Mouse (Mus musculus): ENCODE measurements at regions not wholly inside any gene's neighbourhood (a gene's known extent, or its start where the extent isn't known, plus 50 kb on each side); places are given as distances from the start of the nearest gene placed in this dataset.

DNA sequence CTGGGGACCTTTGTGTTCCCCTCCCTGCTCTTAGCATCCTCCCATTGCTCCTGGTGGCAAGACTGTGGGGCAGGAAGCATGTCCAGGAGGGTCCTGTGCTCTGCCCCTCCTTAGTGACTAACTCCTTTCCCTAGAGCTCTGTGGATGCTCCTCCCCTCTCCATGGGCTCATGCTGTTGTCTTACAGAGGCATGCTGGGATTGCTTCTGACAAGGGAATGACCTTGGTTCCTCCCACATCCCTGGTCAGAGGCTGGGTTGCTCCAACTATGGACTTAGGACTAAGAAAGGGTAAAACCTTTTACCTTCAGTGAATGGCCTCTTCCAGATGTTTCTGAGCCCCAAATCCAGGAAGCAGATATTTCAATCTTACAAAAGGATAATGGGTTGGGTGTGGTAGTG is 62.3 kb upstream of the Zc3h12a start:
- ATAC-seq = no peak
- TF ChIP-seq CTCF (IDR thresholded peaks at IDR 0.05; ENCODE audit: low read depth) = no peak
- no peak overlapping the region for H3K27ac ChIP-seq (ENCODE audit: low read depth, low read length)
- H3K4me3 ChIP-seq (ENCODE audit: low read depth, low read length) = no peak overlapping the region
- H3K4me1 ChIP-seq (replicated peaks; ENCODE audit: control insufficient read depth, insufficient read depth, low read length) = no peaks in the 10 kb centered on the region
- H3K27me3 ChIP-seq (replicated peaks; ENCODE audit: control insufficient read depth, insufficient read depth, low read length) = peaks cover 2% of the 10 kb centered on the region; the same call in 1 of the 2 replicates
- H3K36me3 ChIP-seq (ENCODE audit: control insufficient read depth, insufficient read depth) = no peaks in the 10 kb centered on the region
- no peaks in the 10 kb centered on the region for H3K9me3 ChIP-seq (ENCODE audit: control insufficient read depth)
- H3K9ac ChIP-seq (ENCODE audit: low read depth, low read length) = no peak overlapping the region
- H3K4me2 ChIP-seq (replicated peaks; ENCODE audit: low read depth) = no peak overlapping the region

- Histone ChIP-seq H3K4me1 (replicated peaks; ENCODE audit: control insufficient read depth, insufficient read depth, low read length) (no peaks in the 10 kb centered on the region), H3K9me3 (ENCODE audit: control insufficient read depth) (no peaks in the 10 kb centered on the region), H3K4me3 (ENCODE audit: low read depth, low read length) (no peak overlapping the region), H3K27ac (ENCODE audit: low read depth, low read length) (no peak overlapping the region), H3K27me3 (replicated peaks; ENCODE audit: control insufficient read depth, insufficient read depth, low read length) (no peaks in the 10 kb centered on the region), H3K4me2 (replicated peaks; ENCODE audit: low read depth) (no peak overlapping the region), H3K9ac (ENCODE audit: low read depth, low read length) (no peak overlapping the region), H3K36me3 (ENCODE audit: control insufficient read depth, insufficient read depth) (no peaks in the 10 kb centered on the region)
- ATAC-seq = no peak
- WGBS = 68% methylated on average over 9 of the region's 9 CpGs
- TF ChIP-seq CTCF (IDR thresholded peaks at IDR 0.05; ENCODE audit: low read depth) = no peak
These were observed 58.6 kb upstream of the Zc3h12a start for GRCm38 (mm10) chr4:125186246-125186645.

GRCm38 (mm10) chr4:125185076-125185475 is 57.4 kb upstream of the Zc3h12a start:
- no peak for TF ChIP-seq CTCF (IDR thresholded peaks at IDR 0.05; ENCODE audit: low read depth)
- WGBS = 71% methylated on average over 5 of the region's 5 CpGs
- no peak overlapping the region for H3K4me2 ChIP-seq (replicated peaks; ENCODE audit: low read depth)
- H3K4me3 ChIP-seq (ENCODE audit: low read depth, low read length) = no peak overlapping the region
- no peak for ATAC-seq
- no peaks in the 10 kb centered on the region for H3K27me3 ChIP-seq (replicated peaks; ENCODE audit: control insufficient read depth, insufficient read depth, low read length)
- no peak overlapping the region for H3K9ac ChIP-seq (ENCODE audit: low read depth, low read length)
- H3K4me1 ChIP-seq (replicated peaks; ENCODE audit: control insufficient read depth, insufficient read depth, low read length) = no peaks in the 10 kb centered on the region
- no peaks in the 10 kb centered on the region for H3K9me3 ChIP-seq (ENCODE audit: control insufficient read depth)
- H3K36me3 ChIP-seq (ENCODE audit: control insufficient read depth, insufficient read depth) = no peaks in the 10 kb centered on the region
- no peak overlapping the region for H3K27ac ChIP-seq (ENCODE audit: low read depth, low read length)

GRCm38 (mm10) chr4:125180947-125181346 is 53.3 kb upstream of the Zc3h12a start:
- H3K4me1 ChIP-seq (replicated peaks; ENCODE audit: control insufficient read depth, insufficient read depth, low read length) = no peaks in the 10 kb centered on the region
- no peak overlapping the region for H3K9ac ChIP-seq (ENCODE audit: low read depth, low read length)
- no peak overlapping the region for H3K4me2 ChIP-seq (replicated peaks; ENCODE audit: low read depth)
- H3K27me3 ChIP-seq (replicated peaks; ENCODE audit: control insufficient read depth, insufficient read depth, low read length) = no peaks in the 10 kb centered on the region
- H3K27ac ChIP-seq (ENCODE audit: low read depth, low read length) = no peak overlapping the region
- whole genome bisulfite sequencing = 92% methylated on average over 6 of the region's 6 CpGs
- no peaks in the 10 kb centered on the region for H3K36me3 ChIP-seq (ENCODE audit: control insufficient read depth, insufficient read depth)
- ATAC-seq = no peak
- H3K4me3 ChIP-seq (ENCODE audit: low read depth, low read length) = no peak overlapping the region
- TF ChIP-seq CTCF (IDR thresholded peaks at IDR 0.05; ENCODE audit: low read depth) = no peak
- H3K9me3 ChIP-seq (ENCODE audit: control insufficient read depth) = no peaks in the 10 kb centered on the region

DNA sequence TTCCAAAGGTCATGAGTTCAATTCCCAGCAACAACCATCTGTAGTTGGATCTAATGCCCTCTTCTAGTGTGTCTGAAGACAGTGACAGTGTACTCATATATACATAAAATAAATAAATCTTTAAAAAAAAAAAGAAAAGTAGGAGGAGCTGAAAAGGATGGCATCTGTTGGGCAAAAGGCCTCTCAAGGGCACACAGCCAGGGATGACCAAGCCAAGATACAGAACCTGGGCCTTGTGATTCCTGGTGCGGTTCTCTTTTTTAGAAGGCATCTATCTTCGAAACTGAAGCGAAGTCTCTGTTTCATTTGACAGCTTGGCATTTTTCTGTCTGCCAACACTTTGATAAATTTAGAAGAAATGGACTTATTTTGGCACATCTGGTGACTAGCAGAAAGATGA is 50.9 kb upstream of the Zc3h12a start:
- no peaks in the 10 kb centered on the region for H3K9me3 ChIP-seq (ENCODE audit: control insufficient read depth)
- 97% methylated on average over 3 of the region's 3 CpGs for WGBS
- no peak overlapping the region for H3K9ac ChIP-seq (ENCODE audit: low read depth, low read length)
- no peak overlapping the region for H3K27ac ChIP-seq (ENCODE audit: low read depth, low read length)
- TF ChIP-seq CTCF (IDR thresholded peaks at IDR 0.05; ENCODE audit: low read depth) = no peak
- ATAC-seq = no peak
- H3K36me3 ChIP-seq (ENCODE audit: control insufficient read depth, insufficient read depth) = no peaks in the 10 kb centered on the region
- no peak overlapping the region for H3K4me2 ChIP-seq (replicated peaks; ENCODE audit: low read depth)
- no peaks in the 10 kb centered on the region for H3K4me1 ChIP-seq (replicated peaks; ENCODE audit: control insufficient read depth, insufficient read depth, low read length)
- no peaks in the 10 kb centered on the region for H3K27me3 ChIP-seq (replicated peaks; ENCODE audit: control insufficient read depth, insufficient read depth, low read length)
- no peak overlapping the region for H3K4me3 ChIP-seq (ENCODE audit: low read depth, low read length)

DNA sequence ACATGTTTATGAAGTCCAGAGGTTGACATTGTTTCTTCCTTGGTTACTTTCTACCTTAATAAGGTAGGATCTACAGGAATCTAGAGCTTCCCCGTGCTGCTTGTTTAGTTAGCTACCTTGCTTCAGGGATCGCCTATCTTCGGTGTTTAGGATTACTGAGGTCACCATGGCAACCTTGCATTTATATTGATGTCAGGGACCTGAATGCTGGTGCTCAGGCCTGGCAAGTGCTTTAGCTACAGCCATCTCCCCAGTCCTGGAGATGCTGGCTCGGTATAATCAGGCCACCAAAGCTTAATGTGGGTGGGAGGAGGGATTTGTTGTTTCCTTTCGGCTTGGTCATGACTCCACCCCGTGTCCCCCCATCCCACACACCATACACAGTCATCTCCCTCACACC is 50.0 kb upstream of the Zc3h12a start:
- no peak overlapping the region for H3K9ac ChIP-seq (ENCODE audit: low read depth, low read length)
- WGBS = 35% methylated on average over 6 of the region's 6 CpGs
- TF ChIP-seq CTCF (IDR thresholded peaks at IDR 0.05; ENCODE audit: low read depth) = no peak
- no peaks in the 10 kb centered on the region for H3K9me3 ChIP-seq (ENCODE audit: control insufficient read depth)
- H3K4me2 ChIP-seq (replicated peaks; ENCODE audit: low read depth) = no peak overlapping the region
- no peak for ATAC-seq
- no peaks in the 10 kb centered on the region for H3K36me3 ChIP-seq (ENCODE audit: control insufficient read depth, insufficient read depth)
- H3K27me3 ChIP-seq (replicated peaks; ENCODE audit: control insufficient read depth, insufficient read depth, low read length) = no peaks in the 10 kb centered on the region
- H3K4me1 ChIP-seq (replicated peaks; ENCODE audit: control insufficient read depth, insufficient read depth, low read length) = no peaks in the 10 kb centered on the region
- H3K4me3 ChIP-seq (ENCODE audit: low read depth, low read length) = no peak overlapping the region
- no peak overlapping the region for H3K27ac ChIP-seq (ENCODE audit: low read depth, low read length)
